Mouse (Mus musculus) bone marrow, adult 2 months (tissue): ENCODE results near the gene Dgki.

Experiments
- CTCF ChIP-seq: fragments of 200-500 bp; IDR thresholded peaks from 2 replicates; pipeline ENCODE4 v1.5.1; 2011; ENCODE audit warnings: low read length, control low read depth; ENCODE audit not compliant: control insufficient read depth, insufficient read depth
- POLR2A ChIP-seq: fragments of 200-500 bp; IDR thresholded peaks from 2 replicates; pipeline ENCODE4 v1.6.1; 2011; ENCODE audit warnings: low read depth, mild to moderate bottlenecking, control low read depth, low read length, borderline replicate concordance; ENCODE audit not compliant: control insufficient read depth

- TF ChIP-seq CTCF (no peak), POLR2A (no peak)
These were observed 57.2 kb downstream of the Dgki start for GRCm38 (mm10) chr6:37242769-37243121.
